Mouse (Mus musculus) kidney, adult 8-10 months (tissue): ENCODE measurements around the gene Pet2.

ENCODE experiments used
- DNase-seq, 2 experiments: peaks; one replicate each; pipeline ENCODE4 v3.0.0; 2022

The Pet2 gene

GRCm38 (mm10) chrX:89409589-89409988 lies at the start of gene Pet2:
Gene Pet2 (minus strand): TSS chrX:89409689.
- DNase-seq: no peak
